Mouse (Mus musculus): ENCODE results near the gene 2900011O08Rik. TPM values are rescaled to one million over a fixed set of nuclear protein-coding genes. Genes with fewer than 3 reads are reported as not detected.
"Not testable (repeated sequence)": the region's sequence is repeated elsewhere in the genome, so short reads cannot be mapped to it uniquely, and the experiment has no call there.

2900011O08Rik gene
- polyA plus RNA-seq, 1 experiment from 2014 or later: 2.3 TPM

- Histone ChIP-seq H3K27ac (no peak overlapping the region), H3K27me3 (ENCODE audit: insufficient read depth, poor library complexity, severe bottlenecking) (no peaks in the 10 kb centered on the region), H3K9me3 (no peaks in the 10 kb centered on the region), H3K36me3 (no peaks in the 10 kb centered on the region), H3K4me1 (no peaks in the 10 kb centered on the region), H3K4me3 (no peak overlapping the region)
- peak; percentile 61 for DNase-seq (ENCODE audit: low spot score)
- WGBS: 45% methylated on average over 1 of the region's 1 CpGs
These were observed 68.9 kb downstream of the 2900011O08Rik start for GRCm38 (mm10) chr16:14055271-14055670.

GRCm38 (mm10) chr16:14056734-14057133 is 70.3 kb downstream of the 2900011O08Rik start:
- H3K9me3 ChIP-seq: no peaks in the 10 kb centered on the region
- no peak overlapping the region for H3K27ac ChIP-seq
- H3K4me3 ChIP-seq: no peak overlapping the region
- H3K4me1 ChIP-seq: no peaks in the 10 kb centered on the region
- DNase-seq (ENCODE audit: low spot score): no peak
- no peaks in the 10 kb centered on the region for H3K36me3 ChIP-seq
- no peaks in the 10 kb centered on the region for H3K27me3 ChIP-seq (ENCODE audit: insufficient read depth, poor library complexity, severe bottlenecking)
- 71% methylated on average over 4 of the region's 4 CpGs for WGBS

GRCm38 (mm10) chr16:14058541-14058940 is 72.1 kb downstream of the 2900011O08Rik start:
- peak; percentile 11 for DNase-seq (ENCODE audit: low spot score)
- Histone ChIP-seq H3K27ac (no peak overlapping the region), H3K36me3 (no peaks in the 10 kb centered on the region), H3K4me1 (no peaks in the 10 kb centered on the region), H3K27me3 (ENCODE audit: insufficient read depth, poor library complexity, severe bottlenecking) (no peaks in the 10 kb centered on the region), H3K4me3 (no peak overlapping the region), H3K9me3 (no peaks in the 10 kb centered on the region)
- WGBS: 43% methylated on average over 1 of the region's 1 CpGs

GRCm38 (mm10) chr16:14059118-14059854 is 72.9 kb downstream of the 2900011O08Rik start:
- H3K9me3 ChIP-seq: no peaks in the 10 kb centered on the region
- H3K36me3 ChIP-seq: no peaks in the 10 kb centered on the region
- H3K4me3 ChIP-seq: no peak overlapping the region
- H3K27ac ChIP-seq: no peak overlapping the region
- DNase-seq (ENCODE audit: low spot score): no peak
- no peaks in the 10 kb centered on the region for H3K27me3 ChIP-seq (ENCODE audit: insufficient read depth, poor library complexity, severe bottlenecking)
- no peaks in the 10 kb centered on the region for H3K4me1 ChIP-seq
- 69% methylated on average over 1 of the region's 1 CpGs for WGBS

GRCm38 (mm10) chr16:14059869-14060268 is 73.5 kb downstream of the 2900011O08Rik start:
- H3K27ac ChIP-seq: no peak overlapping the region
- no peaks in the 10 kb centered on the region for H3K36me3 ChIP-seq
- WGBS: 60% methylated on average over 5 of the region's 5 CpGs
- no peaks in the 10 kb centered on the region for H3K9me3 ChIP-seq
- DNase-seq (ENCODE audit: low spot score): peak; percentile 25
- no peak overlapping the region for H3K4me3 ChIP-seq
- no peaks in the 10 kb centered on the region for H3K4me1 ChIP-seq
- no peaks in the 10 kb centered on the region for H3K27me3 ChIP-seq (ENCODE audit: insufficient read depth, poor library complexity, severe bottlenecking)

GRCm38 (mm10) chr16:14066571-14066970 is 80.2 kb downstream of the 2900011O08Rik start:
- H3K27ac ChIP-seq; H3K27me3 ChIP-seq (ENCODE audit: insufficient read depth, poor library complexity, severe bottlenecking); H3K36me3 ChIP-seq; H3K9me3 ChIP-seq; H3K4me1 ChIP-seq; H3K4me3 ChIP-seq: not testable (repeated sequence)
- 82% methylated on average over 4 of the region's 4 CpGs for WGBS
- DNase-seq (ENCODE audit: low spot score): peak; percentile 24

GRCm38 (mm10) chr16:14068701-14069100 is 82.3 kb downstream of the 2900011O08Rik start:
- H3K27ac ChIP-seq; H3K9me3 ChIP-seq; H3K27me3 ChIP-seq (ENCODE audit: insufficient read depth, poor library complexity, severe bottlenecking); H3K4me1 ChIP-seq; H3K4me3 ChIP-seq; H3K36me3 ChIP-seq: not testable (repeated sequence)
- peak; percentile 56 for DNase-seq (ENCODE audit: low spot score)
- 71% methylated on average over 2 of the region's 2 CpGs for WGBS

GRCm38 (mm10) chr16:14070471-14071169 is 84.2 kb downstream of the 2900011O08Rik start:
- H3K36me3 ChIP-seq: no peaks in the 10 kb centered on the region
- peak; percentile 63 for DNase-seq (ENCODE audit: low spot score)
- no peaks in the 10 kb centered on the region for H3K4me1 ChIP-seq
- no peaks in the 10 kb centered on the region for H3K27me3 ChIP-seq (ENCODE audit: insufficient read depth, poor library complexity, severe bottlenecking)
- H3K27ac ChIP-seq: no peak overlapping the region
- H3K4me3 ChIP-seq: no peak overlapping the region
- 76% methylated on average over 5 of the region's 5 CpGs for WGBS
- no peaks in the 10 kb centered on the region for H3K9me3 ChIP-seq

- H3K27ac ChIP-seq: no peak overlapping the region
- no peaks in the 10 kb centered on the region for H3K36me3 ChIP-seq
- 67% methylated on average over 2 of the region's 2 CpGs for WGBS
- H3K27me3 ChIP-seq (ENCODE audit: insufficient read depth, poor library complexity, severe bottlenecking): no peaks in the 10 kb centered on the region
- H3K9me3 ChIP-seq: no peaks in the 10 kb centered on the region
- no peak overlapping the region for H3K4me3 ChIP-seq
- no peaks in the 10 kb centered on the region for H3K4me1 ChIP-seq
- DNase-seq (ENCODE audit: low spot score): no peak
These were observed 96.5 kb downstream of the 2900011O08Rik start for GRCm38 (mm10) chr16:14082925-14083324.

GRCm38 (mm10) chr16:14088249-14088648 is 101.8 kb downstream of the 2900011O08Rik start:
- DNase-seq (ENCODE audit: low spot score): peak; percentile 25
- H3K27ac ChIP-seq: no peak overlapping the region
- H3K4me3 ChIP-seq: no peak overlapping the region
- no peaks in the 10 kb centered on the region for H3K4me1 ChIP-seq
- no peaks in the 10 kb centered on the region for H3K27me3 ChIP-seq (ENCODE audit: insufficient read depth, poor library complexity, severe bottlenecking)
- no peaks in the 10 kb centered on the region for H3K9me3 ChIP-seq
- no peaks in the 10 kb centered on the region for H3K36me3 ChIP-seq
- WGBS: 65% methylated on average over 3 of the region's 3 CpGs

- 82% methylated on average over 3 of the region's 3 CpGs for WGBS
- H3K27me3 ChIP-seq (ENCODE audit: insufficient read depth, poor library complexity, severe bottlenecking): no peaks in the 10 kb centered on the region
- no peaks in the 10 kb centered on the region for H3K36me3 ChIP-seq
- DNase-seq (ENCODE audit: low spot score): peak; percentile 57
- H3K4me3 ChIP-seq: no peak overlapping the region
- H3K4me1 ChIP-seq: no peaks in the 10 kb centered on the region
- H3K27ac ChIP-seq: no peak overlapping the region
- no peaks in the 10 kb centered on the region for H3K9me3 ChIP-seq
These were observed 102.9 kb downstream of the 2900011O08Rik start for GRCm38 (mm10) chr16:14089296-14089695.

GRCm38 (mm10) chr16:14091771-14092170 is 105.4 kb downstream of the 2900011O08Rik start:
- peak; percentile 61 for DNase-seq (ENCODE audit: low spot score)
- Histone ChIP-seq H3K9me3 (no peaks in the 10 kb centered on the region), H3K36me3 (no peaks in the 10 kb centered on the region), H3K4me3 (no peak overlapping the region), H3K4me1 (no peaks in the 10 kb centered on the region), H3K27me3 (ENCODE audit: insufficient read depth, poor library complexity, severe bottlenecking) (no peaks in the 10 kb centered on the region), H3K27ac (no peak overlapping the region)
- 84% methylated on average over 2 of the region's 2 CpGs for WGBS

- H3K27ac ChIP-seq: no peak overlapping the region
- DNase-seq (ENCODE audit: low spot score): no peak
- no peaks in the 10 kb centered on the region for H3K9me3 ChIP-seq
- H3K4me1 ChIP-seq: no peaks in the 10 kb centered on the region
- 83% methylated on average over 6 of the region's 6 CpGs for WGBS
- H3K36me3 ChIP-seq: peaks cover 25% of the 10 kb centered on the region
- no peak overlapping the region for H3K4me3 ChIP-seq
- no peaks in the 10 kb centered on the region for H3K27me3 ChIP-seq (ENCODE audit: insufficient read depth, poor library complexity, severe bottlenecking)
These were observed 119.5 kb downstream of the 2900011O08Rik start for GRCm38 (mm10) chr16:14105891-14106290.

Data from heart, embryonic 10.5 days (tissue).